Comparison of ENCODE assay signal across 14 mouse cellular contexts in genomic region chr8:91603751-91604150, GRCm38 (mm10).
DNase-seq lines count a peak whose midpoint lies in the region; ATAC-seq lines count a peak whose summit lies in the region.
"Had no signal": no experiment of that assay in that cellular context is flagged by ENCODE, and none has a peak within 500 bp of the region (broad histone marks: within the 10 kb centered on the region; RNA-seq: fewer than 3 reads in every experiment).

No protein-coding gene starts in this region.

- ATAC-seq in midbrain, embryonic 16.5 days = no peak
- ATAC-seq: forebrain, embryonic 13.5 days; forebrain, embryonic 15.5 days; forebrain, postnatal 0 days had no signal

- H3K27ac ChIP-seq in midbrain, embryonic 10.5 days (replicated peaks) = no peak overlapping the region
- no peak overlapping the region for H3K27ac ChIP-seq in midbrain, embryonic 16.5 days (ENCODE audit: low read length)
- H3K27ac ChIP-seq: embryonic facial prominence, embryonic 10.5 days; embryonic facial prominence, embryonic 12.5 days; forebrain, embryonic 13.5 days; forebrain, embryonic 15.5 days had no signal

- H3K9ac ChIP-seq in midbrain, embryonic 16.5 days (ENCODE audit: low read depth, low read length) = no peak overlapping the region
- H3K9ac ChIP-seq: embryonic facial prominence, embryonic 12.5 days; forebrain, embryonic 13.5 days; forebrain, embryonic 15.5 days; forebrain, postnatal 0 days had no signal

- no peaks in the 10 kb centered on the region for H3K36me3 ChIP-seq in midbrain, embryonic 10.5 days
- H3K36me3 ChIP-seq in midbrain, embryonic 16.5 days (ENCODE audit: control insufficient read depth, insufficient read depth, low read length) = no peaks in the 10 kb centered on the region
- H3K36me3 ChIP-seq: embryonic facial prominence, embryonic 12.5 days; forebrain, embryonic 15.5 days had no signal

- H3K9me3 ChIP-seq in midbrain, embryonic 10.5 days (replicated peaks) = no peaks in the 10 kb centered on the region
- H3K9me3 ChIP-seq in midbrain, embryonic 16.5 days (replicated peaks; ENCODE audit: control insufficient read depth, low read length, poor library complexity, severe bottlenecking) = no peaks in the 10 kb centered on the region
- H3K9me3 ChIP-seq: embryonic facial prominence, embryonic 10.5 days; embryonic facial prominence, embryonic 12.5 days; forebrain, embryonic 13.5 days; forebrain, embryonic 15.5 days had no signal

- 94% methylated on average over 9 of the region's 9 CpGs for WGBS in midbrain, embryonic 10.5 days
- 92% methylated on average over 9 of the region's 9 CpGs for WGBS in midbrain, embryonic 16.5 days

- peaks cover 10% of the 10 kb centered on the region for H3K27me3 ChIP-seq in midbrain, embryonic 10.5 days (ENCODE audit: low read depth, poor library complexity, severe bottlenecking)
- no peaks in the 10 kb centered on the region for H3K27me3 ChIP-seq in midbrain, embryonic 16.5 days (ENCODE audit: control insufficient read depth, insufficient read depth, low read depth, low read length)
- H3K27me3 ChIP-seq: embryonic facial prominence, embryonic 12.5 days; forebrain, embryonic 15.5 days had no signal

- no peak overlapping the region for H3K4me2 ChIP-seq in midbrain, embryonic 16.5 days (ENCODE audit: low read length)
- H3K4me2 ChIP-seq: embryonic facial prominence, embryonic 12.5 days; forebrain, embryonic 13.5 days; forebrain, embryonic 15.5 days had no signal

- H3K4me3 ChIP-seq in midbrain, embryonic 10.5 days = no peak overlapping the region
- no peak overlapping the region for H3K4me3 ChIP-seq in midbrain, embryonic 16.5 days (ENCODE audit: low read depth, low read length)
- H3K4me3 ChIP-seq: embryonic facial prominence, embryonic 10.5 days; embryonic facial prominence, embryonic 12.5 days; forebrain, embryonic 13.5 days; forebrain, embryonic 15.5 days had no signal

- DNase-seq in cerebellum, adult 9-10 months = peak; percentile 40
- no peak for DNase-seq in cerebellum, postnatal 36 days
- DNase-seq in midbrain, embryonic 10.5 days (ENCODE audit: low spot score) = peak; percentile 7
- no peak for DNase-seq in kidney, postnatal 36 days
- DNase-seq: adrenal gland, adult 2 months; adrenal gland, postnatal 10 days; adrenal gland, postnatal 25 days; cerebellum, adult 8-10 months; forebrain, postnatal 0 days had no signal

- H3K4me1 ChIP-seq in midbrain, embryonic 10.5 days = peaks cover 31% of the 10 kb centered on the region
- no peaks in the 10 kb centered on the region for H3K4me1 ChIP-seq in midbrain, embryonic 16.5 days (ENCODE audit: control insufficient read depth, insufficient read depth, low read length)

Comparison
In these comparisons a context has a peak if more than half of its experiments do, and no peak if none do; other contexts are left out.
1. DNase-seq: peak in cerebellum, adult 9-10 months (single experiment) and midbrain, embryonic 10.5 days (single experiment); none in cerebellum, postnatal 36 days (0 of 2) and kidney, postnatal 36 days (0 of 2).